Mouse (Mus musculus) heart, adult 2 months (tissue): ENCODE results near the gene Stxbp2. TPM values are rescaled to one million over a fixed set of nuclear protein-coding genes. Genes with fewer than 3 reads are reported as not detected.

ENCODE experiments used
- DNase-seq, 2 experiments: peaks; one replicate each; pipeline ENCODE4 v3.0.0; 2021
- H3K27ac ChIP-seq: fragments of 200-600 bp; 2 replicates; pipeline ENCODE4 v1.8.1; 2022
- H3K27me3 ChIP-seq: fragments of 200-500 bp; 2 replicates; pipeline ENCODE4 v1.6.1; 2012; ENCODE audit warnings: mild to moderate bottlenecking, low read length, inconsistent platforms, mixed read lengths; ENCODE audit not compliant: control insufficient read depth, insufficient read depth
- H3K36me3 ChIP-seq: fragments of 200-500 bp; 2 replicates; pipeline ENCODE4 v1.6.1; 2012; ENCODE audit warnings: low read length, inconsistent platforms; ENCODE audit not compliant: control insufficient read depth, insufficient read depth
- H3K4me1 ChIP-seq: fragments of 200-500 bp; 2 replicates; pipeline ENCODE4 v1.6.1; 2011; ENCODE audit warnings: low read length; ENCODE audit not compliant: control insufficient read depth, insufficient read depth
- H3K4me3 ChIP-seq: fragments of 200-600 bp; 2 replicates; pipeline ENCODE4 v1.8.1; 2022
- H3K79me2 ChIP-seq: fragments of 200-500 bp; replicated peaks from 2 replicates; pipeline ENCODE4 v1.6.1; 2012; ENCODE audit warnings: mild to moderate bottlenecking, inconsistent platforms, low read length, moderate library complexity, mixed read lengths; ENCODE audit not compliant: control insufficient read depth, insufficient read depth
- H3K9ac ChIP-seq: fragments of 200-500 bp; 2 replicates; pipeline ENCODE4 v1.6.1; 2012; ENCODE audit warnings: low read depth, mild to moderate bottlenecking, control low read depth, inconsistent platforms, low read length, mixed read lengths
- CTCF ChIP-seq: fragments of 200-600 bp; IDR thresholded peaks from 2 replicates; pipeline ENCODE4 v1.8.1; 2022; ENCODE audit warnings: antibody characterized with exemption, mild to moderate bottlenecking, moderate library complexity
- EP300 ChIP-seq: fragments of 200-500 bp; IDR thresholded peaks from 2 replicates; pipeline ENCODE4 v1.6.1; 2011; ENCODE audit warnings: low read depth, low read length, control low read depth; ENCODE audit not compliant: insufficient read depth
- POLR2A ChIP-seq: fragments of 200-500 bp; IDR thresholded peaks from 2 replicates; pipeline ENCODE4 v1.6.1; 2011; ENCODE audit warnings: mild to moderate bottlenecking, low read depth, low read length, control low read depth; ENCODE audit not compliant: insufficient read depth
- whole genome bisulfite sequencing: fragments of 180-500 bp; shearing (Covaris S2); methylation state at CpG from one replicate; pipeline ENCODE4 v1.1.7; 2018; 5-methylcytosine and 5-hydroxymethylcytosine counted together
- intact Hi-C: fragments of 180-260 bp; cut with DNase I; formaldehyde crosslinking; loops from one replicate; pipeline ENCODE4 v1.15.1; 2025
- polyA plus RNA-seq: library from polyadenylated mRNA; depleted of rRNA; stranded (reverse); fragments of >200 nt; gene quantifications from 2 replicates; pipeline ENCODE4 v1.2.3, GENCODE M21; 2012
- total RNA-seq, 2 experiments: library from RNA; stranded (reverse); gene quantifications; 2 replicates each; pipeline ENCODE4 v1.2.3; 2021

Stxbp2 gene
- total and polyA plus RNA-seq, 3 experiments: 5.7 to 9.6 (median 6.4) TPM

DNA sequence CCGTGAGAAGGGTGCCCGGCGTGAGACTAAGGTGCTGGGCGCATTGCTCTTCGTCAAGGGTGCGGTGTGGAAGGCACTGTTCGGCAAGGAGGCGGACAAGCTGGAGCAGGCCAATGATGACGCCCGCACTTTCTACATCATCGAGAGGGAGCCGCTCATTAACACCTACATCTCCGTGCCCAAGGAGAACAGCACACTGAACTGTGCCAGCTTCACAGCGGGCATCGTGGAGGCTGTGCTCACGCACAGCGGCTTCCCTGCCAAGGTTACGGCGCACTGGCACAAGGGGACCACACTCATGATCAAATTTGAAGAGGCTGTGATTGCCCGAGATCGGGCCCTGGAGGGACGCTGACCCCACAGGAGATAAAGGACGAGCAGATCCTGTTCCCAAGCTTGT is 48.5 kb downstream of the Stxbp2 start:
- no peak for TF ChIP-seq CTCF
- TF ChIP-seq EP300: no peak
- no peak for TF ChIP-seq POLR2A
- H3K4me1 ChIP-seq: 0 out of 2 replicates have a peak, but pooled peaks cover 2% of the 10 kb centered on the region
- no peaks in the 10 kb centered on the region for H3K79me2 ChIP-seq
- no peak overlapping the region for H3K27ac ChIP-seq
- H3K36me3 ChIP-seq: no peaks in the 10 kb centered on the region
- intact Hi-C loops: loop anchor here (10.0 kb wide), 1 partner anchor 324 kb away; the partner anchor contains the start of gene A430078G23Rik
- WGBS: 94% methylated on average over 23 of the region's 23 CpGs
- no peak overlapping the region for H3K4me3 ChIP-seq
- no peak for DNase-seq
- H3K27me3 ChIP-seq: no peaks in the 10 kb centered on the region
- no peak overlapping the region for H3K9ac ChIP-seq

GRCm38 (mm10) chr8:3679656-3680055 is 48.9 kb downstream of the Stxbp2 start:
- H3K79me2 ChIP-seq: no peaks in the 10 kb centered on the region
- intact Hi-C loops: loop anchor here (10.0 kb wide), 1 partner anchor 325 kb away; the partner anchor contains the start of gene A430078G23Rik

DNA sequence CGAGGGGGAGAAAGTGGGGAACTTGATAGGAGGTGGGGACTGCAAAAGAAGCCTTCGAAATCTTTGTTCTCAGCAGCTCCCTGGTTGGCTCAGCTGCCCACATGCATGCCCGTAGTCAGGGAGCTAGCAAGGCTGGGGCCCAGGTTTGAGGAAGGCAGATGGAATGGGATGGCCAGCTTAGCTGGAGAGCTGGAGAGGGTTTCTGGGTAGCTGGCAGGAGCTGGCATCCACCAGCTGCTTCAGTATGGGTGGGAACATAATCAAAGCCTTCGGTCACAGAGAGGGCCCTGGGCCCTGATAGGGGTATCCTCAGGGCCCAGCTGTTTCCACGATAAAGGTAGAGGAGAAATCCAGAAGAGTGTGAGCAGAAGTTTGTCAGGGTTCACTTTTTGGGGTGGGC is 51.7 kb downstream of the Stxbp2 start:
- no peak for DNase-seq
- Histone ChIP-seq H3K9ac (no peak overlapping the region), H3K4me3 (no peak overlapping the region), H3K4me1 (no peaks in the 10 kb centered on the region), H3K27me3 (no peaks in the 10 kb centered on the region), H3K79me2 (no peaks in the 10 kb centered on the region), H3K27ac (no peak overlapping the region), H3K36me3 (no peaks in the 10 kb centered on the region)
- intact Hi-C loops: no loop called here
- TF ChIP-seq CTCF (no peak), POLR2A (no peak), EP300 (no peak)
- WGBS: 93% methylated on average over 5 of the region's 5 CpGs

More at GRCm38 (mm10) chr8:3679656-3680055, 48.9 kb downstream of the Stxbp2 start:
- WGBS: 82% methylated on average over 5 of the region's 5 CpGs
- H3K9ac ChIP-seq: no peak overlapping the region
- no peak overlapping the region for H3K27ac ChIP-seq
- 0 out of 2 replicates have a peak, but pooled peaks cover 2% of the 10 kb centered on the region for H3K4me1 ChIP-seq
- H3K4me3 ChIP-seq: no peak overlapping the region
- no peak for DNase-seq
- TF ChIP-seq POLR2A: no peak
- TF ChIP-seq EP300: no peak
- no peak for TF ChIP-seq CTCF
- no peaks in the 10 kb centered on the region for H3K36me3 ChIP-seq
- no peaks in the 10 kb centered on the region for H3K27me3 ChIP-seq

DNA sequence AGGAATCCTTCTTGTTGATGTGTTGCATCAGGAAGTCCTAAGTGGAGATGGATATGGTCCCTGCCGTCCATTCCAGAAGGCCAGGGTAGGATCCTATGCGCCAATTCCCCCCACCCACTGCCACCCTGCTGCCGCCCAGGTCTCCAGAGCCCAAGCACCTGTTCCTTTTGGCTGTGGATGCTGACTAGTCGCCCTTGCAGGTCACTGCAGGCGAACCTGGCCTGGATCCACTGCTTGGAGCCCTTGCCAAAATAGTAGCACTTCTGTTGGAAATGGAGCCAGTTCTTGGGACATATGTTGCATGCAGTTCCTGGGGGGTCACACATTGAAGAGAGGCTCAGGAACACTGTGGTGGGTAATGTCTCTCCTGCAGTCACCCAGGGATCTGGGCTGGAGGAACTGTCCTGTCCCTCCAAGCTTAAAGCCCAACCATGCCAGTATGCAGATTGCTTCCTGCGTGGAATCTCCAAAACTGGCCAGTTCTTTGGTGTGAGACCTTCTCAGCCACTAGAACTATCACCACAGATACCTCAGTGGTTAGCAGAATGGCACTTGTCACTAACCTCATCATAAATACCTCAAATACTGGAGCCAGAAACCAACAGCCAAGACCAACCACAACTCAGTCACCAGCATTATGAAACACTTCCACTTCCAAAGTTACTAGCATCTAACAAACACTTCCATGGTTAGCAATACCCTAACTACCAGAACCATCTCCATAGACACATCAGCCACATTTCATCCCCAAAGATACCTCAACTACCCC is 52.8 kb downstream of the Stxbp2 start:
- intact Hi-C loops: no loop called here
- TF ChIP-seq POLR2A (no peak), CTCF (no peak), EP300 (no peak)
- H3K9ac ChIP-seq: no peak overlapping the region
- WGBS: 49% methylated on average over 6 of the region's 6 CpGs
- no peaks in the 10 kb centered on the region for H3K36me3 ChIP-seq
- no peak overlapping the region for H3K4me3 ChIP-seq
- no peak for DNase-seq
- H3K27ac ChIP-seq: no peak overlapping the region
- H3K4me1 ChIP-seq: no peaks in the 10 kb centered on the region
- H3K27me3 ChIP-seq: no peaks in the 10 kb centered on the region
- no peaks in the 10 kb centered on the region for H3K79me2 ChIP-seq

- Histone ChIP-seq H3K27ac (no peak overlapping the region), H3K27me3 (no peaks in the 10 kb centered on the region), H3K9ac (no peak overlapping the region), H3K4me1 (no peaks in the 10 kb centered on the region), H3K36me3 (no peaks in the 10 kb centered on the region), H3K79me2 (no peaks in the 10 kb centered on the region), H3K4me3 (no peak overlapping the region)
- intact Hi-C loops: no loop called here
- no peak for DNase-seq
- no peak for TF ChIP-seq EP300
- no peak for TF ChIP-seq CTCF
- no peak for TF ChIP-seq POLR2A
Observed at GRCm38 (mm10) chr8:3684530-3684929, 53.8 kb downstream of the Stxbp2 start.

GRCm38 (mm10) chr8:3685422-3685821 is 54.7 kb downstream of the Stxbp2 start:
- no peak overlapping the region for H3K4me3 ChIP-seq
- H3K4me1 ChIP-seq: no peaks in the 10 kb centered on the region
- H3K79me2 ChIP-seq: no peaks in the 10 kb centered on the region
- no peak for DNase-seq
- WGBS: 47% methylated on average over 5 of the region's 5 CpGs
- no peaks in the 10 kb centered on the region for H3K27me3 ChIP-seq
- no peak overlapping the region for H3K27ac ChIP-seq
- H3K9ac ChIP-seq: no peak overlapping the region
- no peak for TF ChIP-seq POLR2A
- intact Hi-C loops: no loop called here
- H3K36me3 ChIP-seq: no peaks in the 10 kb centered on the region
